ENCODE assay signal across 16 mouse cellular contexts in genomic region chr7:52822310-52822709, GRCm38 (mm10).
"Had no signal": no experiment of that assay in that cellular context is flagged by ENCODE, and none has a peak within 500 bp of the region (broad histone marks: within the 10 kb centered on the region; RNA-seq: fewer than 3 reads in every experiment).

No protein-coding gene starts in this region.

- H3K4me3 ChIP-seq: limb, embryonic 15.5 days; liver, embryonic 12.5 days; midbrain, embryonic 10.5 days; myocyte; neural tube, embryonic 15.5 days; stomach, embryonic 15.5 days had no signal

- ATAC-seq: intestine, postnatal 0 days; liver, embryonic 12.5 days had no signal

- DNase-seq: kidney, adult 8-10 months; kidney, postnatal 25 days; lung, embryonic 14.5 days; lung, postnatal 10 days; lung, postnatal 4 days; midbrain, embryonic 14.5 days; right cerebral cortex, postnatal 25 days; spleen, adult 18-20 months; thymus, postnatal 36 days had no signal

- H3K27ac ChIP-seq: limb, embryonic 15.5 days; liver, embryonic 12.5 days; midbrain, embryonic 10.5 days; neural tube, embryonic 15.5 days; stomach, embryonic 15.5 days had no signal
